Mouse (Mus musculus) MEL (cell line): ENCODE measurements around the gene Ager.

Source experiments
- EP300 ChIP-seq, 2 experiments: IDR thresholded peaks; 2 replicates each; pipeline ENCODE4 v1.6.1; 2011; ENCODE audit warnings: improper control_type of control experiment in 2 of 2, low read length in 2 of 2, low read depth in 1 of 2, mild to moderate bottlenecking in 1 of 2
- POLR2A ChIP-seq, 2 experiments: IDR thresholded peaks; 2 replicates each; pipeline ENCODE4 v1.6.1; 2011 to 2012; ENCODE audit warnings: low read length in 2 of 2, mild to moderate bottlenecking in 2 of 2, control low read depth in 1 of 2, improper control_type of control experiment in 1 of 2, low read depth in 1 of 2, moderate library complexity in 1 of 2; ENCODE audit not compliant: control insufficient read depth in 1 of 2, insufficient read depth in 1 of 2, poor library complexity in 1 of 2

- TF ChIP-seq POLR2A (IDR thresholded peaks at IDR 0.05; ENCODE audit: control insufficient read depth in 1 of 2, insufficient read depth in 1 of 2, low read depth in 1 of 2, low read length in 2 of 2, poor library complexity in 1 of 2) (peak in 1 of 2 experiments; percentile 13; a peak in 1 of 4 replicates), EP300 (IDR thresholded peaks at IDR 0.05; ENCODE audit: low read depth in 1 of 2, low read length in 2 of 2) (no peak)
Measured at GRCm38 (mm10) chr17:34627943-34628643, 30.4 kb downstream of the Ager start, which contains the start of gene Ppt2.
